Mouse (Mus musculus): ENCODE results near the gene Twistnb. TPM values are rescaled to one million over a fixed set of nuclear protein-coding genes. Genes with fewer than 3 reads are reported as not detected.

Twistnb gene
- total RNA-seq, 2 experiments from 2014 or later = 14.5 to 15.5 TPM

Other genes starting within 250 kb of the Twistnb start
- gene Efcab10, start 34.8 kb upstream of the Twistnb start, total RNA-seq (2021) = 1 to 10 TPM in 1 of 2 experiments, under 1 TPM in 1; 0.48 to 2.0 TPM

All from adrenal gland, adult 18-20 months (tissue).